Mouse (Mus musculus) kidney, adult 2 months (tissue): ENCODE data around the gene Nmd3.

Source experiments
- CTCF ChIP-seq: fragments of 200-500 bp; conservative IDR thresholded peaks from 2 replicates; pipeline ENCODE4 v1.5.1; 2011; ENCODE audit warnings: low read depth, mild to moderate bottlenecking, control low read depth, low read length, moderate library complexity, mixed read lengths; ENCODE audit not compliant: insufficient read depth, insufficient read length
- POLR2A ChIP-seq: fragments of 200-500 bp; IDR thresholded peaks from one replicate; pipeline ENCODE4 v1.6.1; 2011; ENCODE audit warnings: low read depth, low read length, control low read depth

- no peak for TF ChIP-seq CTCF
- TF ChIP-seq POLR2A, result no peak
Observed at GRCm38 (mm10) chr3:69755192-69755591, 33.4 kb downstream of the Nmd3 start.
